Mouse (Mus musculus) megakaryocyte, embryonic 14.5 days (primary cell): ENCODE results near the gene Ppp1r14a.

Source experiments
- FLI1 ChIP-seq: IDR thresholded peaks from 2 replicates; pipeline ENCODE4 v1.6.1; 2012; ENCODE audit warnings: low read length, inconsistent platforms, mixed read lengths
- GATA1 ChIP-seq: IDR thresholded peaks from 3 replicates; pipeline ENCODE4 v1.6.1; 2012; ENCODE audit warnings: mixed read lengths, low read length, inconsistent platforms, borderline replicate concordance

GRCm38 (mm10) chr7:29282074-29282554 lies 7.0 kb upstream of the Ppp1r14a start:
- TF ChIP-seq GATA1 (no peak), FLI1 (no peak)
